Mouse (Mus musculus) midbrain, embryonic 12.5 days (tissue): ENCODE data around the gene Igfbp4. TPM values are rescaled to one million over a fixed set of nuclear protein-coding genes. Genes with fewer than 3 reads are reported as not detected.

Experiments used
- ATAC-seq: fragments of 200-750 bp; cut with Nextera tagmentation; 2 replicates; pipeline ENCODE4 v1.8.0; 2017; ENCODE audit warnings: low read depth, moderate TSS enrichment, moderate library complexity; ENCODE audit not compliant: low FRiP score
- H3K27ac ChIP-seq: fragments of 300-500 bp; sonication (generic); replicated peaks from 2 replicates; pipeline ENCODE4 v1.5.1; 2016; ENCODE audit warnings: mild to moderate bottlenecking
- H3K27me3 ChIP-seq: fragments of 300-500 bp; sonication (generic); 2 replicates; pipeline ENCODE4 v1.6.1; 2016; ENCODE audit warnings: mild to moderate bottlenecking
- H3K36me3 ChIP-seq: fragments of 300-500 bp; sonication (generic); 2 replicates; pipeline ENCODE4 v1.6.1; 2016
- H3K4me1 ChIP-seq: fragments of 300-500 bp; sonication (generic); 2 replicates; pipeline ENCODE4 v1.6.1; 2016
- H3K4me2 ChIP-seq: fragments of 300-500 bp; sonication (generic); replicated peaks from 2 replicates; pipeline ENCODE4 v1.6.1; 2016; ENCODE audit warnings: mild to moderate bottlenecking, moderate library complexity
- H3K4me3 ChIP-seq: fragments of 300-500 bp; sonication (generic); 2 replicates; pipeline ENCODE4 v1.5.1; 2016; ENCODE audit warnings: mild to moderate bottlenecking
- H3K9ac ChIP-seq: fragments of 300-500 bp; sonication (generic); replicated peaks from 2 replicates; pipeline ENCODE4 v1.6.1; 2016; ENCODE audit warnings: mild to moderate bottlenecking, moderate library complexity
- H3K9me3 ChIP-seq: fragments of 300-500 bp; sonication (generic); 2 replicates; pipeline ENCODE4 v1.6.1; 2016; ENCODE audit warnings: mild to moderate bottlenecking
- WGBS: fragments of 180-500 bp; shearing (Covaris S2); methylation state at CpG from one replicate; pipeline ENCODE4 v1.1.7; 2016; 5-methylcytosine and 5-hydroxymethylcytosine counted together
- polyA plus RNA-seq: library from polyadenylated mRNA; unstranded; fragments of >200 nt; fragmentation: Nextera tagmentation; extraction: Ambion mirVana; gene quantifications from 2 replicates; pipeline ENCODE4 v1.2.1, GENCODE M21; 2016

Igfbp4 gene
- polyA plus RNA-seq, 1 experiment from 2014 or later: 322 TPM

- Histone ChIP-seq H3K36me3 (no peaks in the 10 kb centered on the region), H3K9me3 (no peaks in the 10 kb centered on the region), H3K27me3 (0 out of 2 replicates have a peak, but pooled peaks cover 10% of the 10 kb centered on the region), H3K27ac (no peak overlapping the region), H3K4me2 (no peak overlapping the region), H3K4me1 (no peaks in the 10 kb centered on the region), H3K4me3 (no peak overlapping the region), H3K9ac (no peak overlapping the region)
- no peak for ATAC-seq
- WGBS: 61% methylated on average over 2 of the region's 2 CpGs
These were observed 47.4 kb downstream of the Igfbp4 start for GRCm38 (mm10) chr11:99088486-99088885.

- Histone ChIP-seq H3K9me3 (no peaks in the 10 kb centered on the region), H3K9ac (no peak within 1 kb of the TSS), H3K4me3 (no peak within 1 kb of the TSS), H3K4me2 (no peak within 1 kb of the TSS), H3K36me3 (no peaks in the 10 kb centered on the region), H3K27ac (no peak within 1 kb of the TSS), H3K27me3 (0 out of 2 replicates have a peak, but pooled peaks cover 10% of the 10 kb centered on the region), H3K4me1 (no peaks in the 10 kb centered on the region)
- 59% methylated on average over 14 of the region's 14 CpGs for WGBS
- ATAC-seq: no peak
These were observed 48.1 kb downstream of the Igfbp4 start, which contains the start of gene Tns4 for GRCm38 (mm10) chr11:99089077-99089601. Tns4 (minus strand) TSS chr11:99089306.

GRCm38 (mm10) chr11:99090391-99090790 lies 49.3 kb downstream of the Igfbp4 start:
- no peak overlapping the region for H3K4me3 ChIP-seq
- no peak overlapping the region for H3K27ac ChIP-seq
- no peak for ATAC-seq
- 0 out of 2 replicates have a peak, but pooled peaks cover 10% of the 10 kb centered on the region for H3K27me3 ChIP-seq
- no peaks in the 10 kb centered on the region for H3K36me3 ChIP-seq
- no peaks in the 10 kb centered on the region for H3K9me3 ChIP-seq
- no peaks in the 10 kb centered on the region for H3K4me1 ChIP-seq
- H3K9ac ChIP-seq: no peak overlapping the region
- no peak overlapping the region for H3K4me2 ChIP-seq
- WGBS: 95% methylated on average over 8 of the region's 8 CpGs

- Histone ChIP-seq H3K4me2 (no peak overlapping the region), H3K9ac (no peak overlapping the region), H3K4me3 (no peak overlapping the region), H3K36me3 (no peaks in the 10 kb centered on the region), H3K4me1 (no peaks in the 10 kb centered on the region), H3K27me3 (0 out of 2 replicates have a peak, but pooled peaks cover 10% of the 10 kb centered on the region), H3K27ac (no peak overlapping the region), H3K9me3 (no peaks in the 10 kb centered on the region)
- ATAC-seq: no peak
- 77% methylated on average over 2 of the region's 2 CpGs for WGBS
These were observed 50.6 kb downstream of the Igfbp4 start for GRCm38 (mm10) chr11:99091666-99092065.

GRCm38 (mm10) chr11:99093740-99094139 lies 52.7 kb downstream of the Igfbp4 start:
- 0 out of 2 replicates have a peak, but pooled peaks cover 7% of the 10 kb centered on the region for H3K27me3 ChIP-seq
- no peak overlapping the region for H3K4me3 ChIP-seq
- no peaks in the 10 kb centered on the region for H3K36me3 ChIP-seq
- no peak overlapping the region for H3K9ac ChIP-seq
- no peaks in the 10 kb centered on the region for H3K9me3 ChIP-seq
- no peak overlapping the region for H3K4me2 ChIP-seq
- no peak for ATAC-seq
- H3K27ac ChIP-seq: no peak overlapping the region
- H3K4me1 ChIP-seq: no peaks in the 10 kb centered on the region
- WGBS: 84% methylated on average over 7 of the region's 7 CpGs

GRCm38 (mm10) chr11:99094911-99095676 lies 54.0 kb downstream of the Igfbp4 start:
- 63% methylated on average over 2 of the region's 2 CpGs for WGBS
- Histone ChIP-seq H3K4me2 (no peak overlapping the region), H3K9me3 (no peaks in the 10 kb centered on the region), H3K27me3 (no peaks in the 10 kb centered on the region), H3K4me1 (no peaks in the 10 kb centered on the region), H3K4me3 (no peak overlapping the region), H3K9ac (no peak overlapping the region; the same call in 1 of the 2 replicates), H3K36me3 (no peaks in the 10 kb centered on the region), H3K27ac (no peak overlapping the region)
- ATAC-seq: no peak

- no peak for ATAC-seq
- 79% methylated on average over 4 of the region's 4 CpGs for WGBS
- Histone ChIP-seq H3K36me3 (no peaks in the 10 kb centered on the region), H3K27me3 (no peaks in the 10 kb centered on the region), H3K27ac (no peak overlapping the region), H3K4me2 (no peak overlapping the region), H3K9ac (no peak overlapping the region; the same call in 1 of the 2 replicates), H3K4me1 (no peaks in the 10 kb centered on the region), H3K9me3 (no peaks in the 10 kb centered on the region), H3K4me3 (no peak overlapping the region)
These were observed 54.7 kb downstream of the Igfbp4 start for GRCm38 (mm10) chr11:99095759-99096158.

GRCm38 (mm10) chr11:99096417-99096816 lies 55.4 kb downstream of the Igfbp4 start:
- H3K4me1 ChIP-seq: no peaks in the 10 kb centered on the region
- 85% methylated on average over 4 of the region's 4 CpGs for WGBS
- no peak overlapping the region for H3K4me2 ChIP-seq
- H3K27ac ChIP-seq: no peak overlapping the region
- no peak overlapping the region for H3K4me3 ChIP-seq
- H3K27me3 ChIP-seq: no peaks in the 10 kb centered on the region
- no peaks in the 10 kb centered on the region for H3K36me3 ChIP-seq
- no peak for ATAC-seq
- no peaks in the 10 kb centered on the region for H3K9me3 ChIP-seq
- H3K9ac ChIP-seq: no peak overlapping the region

- no peak overlapping the region for H3K4me2 ChIP-seq
- H3K9me3 ChIP-seq: no peaks in the 10 kb centered on the region
- no peaks in the 10 kb centered on the region for H3K4me1 ChIP-seq
- no peaks in the 10 kb centered on the region for H3K27me3 ChIP-seq
- WGBS: 75% methylated on average over 8 of the region's 8 CpGs
- ATAC-seq: no peak
- H3K27ac ChIP-seq: no peak overlapping the region
- no peak overlapping the region for H3K4me3 ChIP-seq
- H3K36me3 ChIP-seq: no peaks in the 10 kb centered on the region
- no peak overlapping the region for H3K9ac ChIP-seq
These were observed 56.1 kb downstream of the Igfbp4 start for GRCm38 (mm10) chr11:99096996-99097774.

- WGBS: 88% methylated on average over 9 of the region's 9 CpGs
These were observed 57.9 kb downstream of the Igfbp4 start for GRCm38 (mm10) chr11:99098924-99099323.

GRCm38 (mm10) chr11:99099516-99099915 lies 58.5 kb downstream of the Igfbp4 start:
- ATAC-seq: no peak
- Histone ChIP-seq H3K27ac (no peak overlapping the region), H3K36me3 (no peaks in the 10 kb centered on the region), H3K4me2 (no peak overlapping the region), H3K9me3 (no peaks in the 10 kb centered on the region), H3K4me3 (no peak overlapping the region), H3K9ac (no peak overlapping the region), H3K4me1 (no peaks in the 10 kb centered on the region), H3K27me3 (no peaks in the 10 kb centered on the region)
- WGBS: 90% methylated on average over 7 of the region's 7 CpGs

More at GRCm38 (mm10) chr11:99098924-99099323, 57.9 kb downstream of the Igfbp4 start:
- Histone ChIP-seq H3K4me1 (no peaks in the 10 kb centered on the region), H3K9ac (no peak overlapping the region), H3K4me2 (no peak overlapping the region), H3K27me3 (no peaks in the 10 kb centered on the region), H3K4me3 (no peak overlapping the region), H3K9me3 (no peaks in the 10 kb centered on the region), H3K27ac (no peak overlapping the region), H3K36me3 (no peaks in the 10 kb centered on the region)
- ATAC-seq: no peak

GRCm38 (mm10) chr11:99100215-99100614 lies 59.2 kb downstream of the Igfbp4 start:
- no peak for ATAC-seq
- no peaks in the 10 kb centered on the region for H3K36me3 ChIP-seq
- H3K27me3 ChIP-seq: 0 out of 2 replicates have a peak, but pooled peaks cover under 1% of the 10 kb centered on the region
- H3K4me2 ChIP-seq: no peak overlapping the region
- H3K4me3 ChIP-seq: no peak overlapping the region
- H3K9me3 ChIP-seq: no peaks in the 10 kb centered on the region
- H3K27ac ChIP-seq: no peak overlapping the region
- no peak overlapping the region for H3K9ac ChIP-seq
- WGBS: 90% methylated on average over 5 of the region's 5 CpGs
- no peaks in the 10 kb centered on the region for H3K4me1 ChIP-seq
